Mouse (Mus musculus) embryonic fibroblast, embryonic 13.5 days (primary cell): ENCODE results near the gene Fancc. TPM values are rescaled to one million over a fixed set of nuclear protein-coding genes. Genes with fewer than 3 reads are reported as not detected.

ENCODE experiments used
- H3K27ac ChIP-seq: 2 replicates; pipeline ENCODE4 v1.5.1; 2012; ENCODE audit warnings: low read length, control low read depth, inconsistent platforms; ENCODE audit not compliant: insufficient read depth
- H3K4me1 ChIP-seq: 2 replicates; pipeline ENCODE4 v1.6.1; 2011; ENCODE audit warnings: low read length; ENCODE audit not compliant: control insufficient read depth, insufficient read depth
- H3K4me3 ChIP-seq: 2 replicates; pipeline ENCODE4 v1.5.1; 2011; ENCODE audit warnings: mild to moderate bottlenecking, control low read depth, low read length; ENCODE audit not compliant: insufficient read depth
- CTCF ChIP-seq: IDR thresholded peaks from 2 replicates; pipeline ENCODE4 v1.5.1; 2011; ENCODE audit warnings: mild to moderate bottlenecking, control low read depth, low read length, moderate library complexity, borderline replicate concordance; ENCODE audit not compliant: insufficient read depth
- POLR2A ChIP-seq: IDR thresholded peaks from 2 replicates; pipeline ENCODE4 v1.6.1; 2011; ENCODE audit warnings: low read depth, mild to moderate bottlenecking, control low read depth, low read length, moderate library complexity
- polyA plus RNA-seq: library from polyadenylated mRNA; stranded (reverse); fragments of >200 nt; gene quantifications from 2 replicates; pipeline ENCODE4 v1.2.4, GENCODE M21; 2011; ENCODE audit warnings: low read depth; ENCODE audit not compliant: missing spikeins, insufficient read length

The Fancc gene
- polyA plus RNA-seq, 1 experiment: 9.3 TPM

DNA sequence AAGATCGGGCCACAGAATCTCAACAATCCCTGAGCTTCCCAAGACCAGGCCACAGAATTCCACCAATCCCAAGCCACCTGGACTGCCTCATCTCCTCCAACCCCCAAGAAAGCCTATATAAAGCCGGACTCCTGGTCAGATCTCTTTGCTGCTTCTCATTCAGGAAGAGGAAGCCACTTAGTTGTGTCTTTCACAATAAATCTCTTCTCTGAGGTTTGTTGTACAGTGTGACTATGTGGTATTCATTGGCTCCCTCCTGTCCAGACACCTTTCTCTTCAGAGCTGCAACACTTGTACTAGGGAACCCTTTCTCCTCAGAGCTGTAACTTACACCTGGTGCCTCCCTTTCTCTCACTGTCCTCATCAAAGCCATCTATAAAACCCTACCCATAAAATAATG, 92.4 kb downstream of the Fancc start:
- Histone ChIP-seq H3K4me3 (no peak overlapping the region), H3K27ac (no peak overlapping the region), H3K4me1 (no peaks in the 10 kb centered on the region)
- TF ChIP-seq POLR2A (no peak), CTCF (no peak)

DNA sequence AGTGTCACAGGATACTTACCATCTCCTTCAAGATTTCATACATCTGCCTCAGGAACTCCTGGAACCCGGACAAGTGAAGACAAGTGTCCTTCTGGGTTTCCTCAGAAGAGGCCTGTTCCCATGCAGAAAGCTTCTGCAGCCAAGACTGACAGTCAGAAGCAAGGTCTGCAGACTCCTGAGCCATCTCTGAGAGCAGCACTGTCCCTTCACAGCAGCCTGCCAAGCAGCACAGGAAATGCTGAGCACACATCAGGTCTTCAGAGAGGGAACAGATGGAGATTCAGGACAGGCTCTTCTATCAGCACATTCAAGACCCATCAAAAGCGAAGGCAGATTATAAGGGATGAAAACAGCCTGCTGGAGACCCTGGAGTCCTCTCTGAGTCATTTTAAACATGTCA, 94.3 kb downstream of the Fancc start:
- TF ChIP-seq POLR2A (no peak), CTCF (no peak)
- H3K27ac ChIP-seq: no peak overlapping the region
- H3K4me3 ChIP-seq: no peak overlapping the region
- H3K4me1 ChIP-seq: no peaks in the 10 kb centered on the region

DNA sequence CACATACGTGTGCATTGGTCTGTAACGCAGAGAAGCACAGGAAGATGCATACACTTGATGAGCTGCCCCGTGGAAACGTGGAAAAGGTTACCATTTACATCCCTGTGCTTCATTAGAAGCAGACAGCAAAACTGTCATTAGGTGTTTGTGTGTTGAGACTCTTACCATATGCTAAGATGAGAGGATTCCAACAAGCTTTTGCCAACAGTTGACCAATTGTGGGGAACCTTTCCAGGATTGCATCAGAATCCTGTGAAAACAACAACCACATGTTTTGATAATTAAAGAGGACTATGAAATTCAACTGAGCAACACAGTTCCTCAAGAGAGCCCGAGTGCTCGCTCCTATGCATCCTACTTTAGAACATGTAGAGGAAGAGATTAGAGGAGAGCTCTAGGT, 97.0 kb downstream of the Fancc start:
- Histone ChIP-seq H3K27ac (no peak overlapping the region), H3K4me3 (no peak overlapping the region), H3K4me1 (peaks cover 2% of the 10 kb centered on the region; the same call in 1 of the 2 replicates)
- TF ChIP-seq POLR2A (no peak), CTCF (no peak)

DNA sequence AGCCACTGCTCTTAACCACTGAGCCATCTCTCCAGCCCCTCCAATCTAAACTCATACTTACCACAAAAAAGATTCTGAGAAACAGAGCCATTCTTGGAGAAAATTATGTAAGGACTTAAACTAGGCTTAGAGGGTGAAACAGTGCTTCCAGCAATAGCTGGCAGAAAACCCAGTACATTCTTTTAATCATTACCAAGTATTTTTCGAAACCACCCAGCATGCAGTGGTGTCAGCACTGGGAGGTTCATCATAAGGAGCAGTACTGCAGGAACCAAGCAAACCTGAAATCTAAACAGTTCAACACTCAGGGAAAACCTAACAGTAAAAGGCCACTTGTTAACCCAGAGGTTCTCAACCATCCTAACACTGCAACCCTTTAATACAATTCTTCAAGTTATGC, 99.7 kb downstream of the Fancc start:
- H3K4me3 ChIP-seq: no peak overlapping the region
- peaks cover 2% of the 10 kb centered on the region; the same call in 1 of the 2 replicates for H3K4me1 ChIP-seq
- no peak for TF ChIP-seq POLR2A
- no peak for TF ChIP-seq CTCF
- no peak overlapping the region for H3K27ac ChIP-seq

DNA sequence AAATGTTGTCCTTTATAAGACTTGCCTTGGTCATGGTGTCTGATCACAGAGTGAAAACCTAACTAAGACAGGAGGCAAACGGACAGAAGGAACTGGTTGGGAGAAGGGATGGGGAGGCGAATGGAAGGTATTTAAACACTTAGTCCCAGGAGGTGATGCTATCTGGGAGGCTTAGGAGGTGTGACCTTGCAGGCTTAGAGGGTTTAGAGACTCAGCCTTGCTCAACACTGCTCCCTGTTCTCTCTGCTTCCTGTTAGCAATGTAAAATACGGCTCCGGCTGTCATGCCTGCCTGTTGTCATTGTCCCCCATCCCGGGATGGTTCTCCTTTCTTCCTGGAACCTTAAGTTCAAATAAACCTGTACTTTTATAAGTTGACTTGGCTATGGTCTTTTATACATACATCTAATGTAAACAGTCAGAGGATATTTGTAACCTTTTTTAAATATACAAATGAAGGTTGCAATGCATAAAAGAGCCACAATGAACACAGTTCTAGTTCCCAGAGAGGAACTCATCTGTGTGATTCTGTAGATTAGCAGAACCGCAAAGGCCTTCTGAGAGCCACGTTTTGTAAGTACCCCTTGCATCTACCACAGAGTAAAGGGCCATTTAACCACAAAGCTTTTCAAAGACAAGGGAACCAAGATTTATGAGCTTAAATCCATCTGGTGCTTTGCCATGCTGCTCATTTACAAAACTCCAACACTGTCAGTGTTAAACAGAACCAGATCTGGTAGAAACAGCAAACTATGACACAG, 102.6 kb downstream of the Fancc start:
- Histone ChIP-seq H3K4me1 (peaks cover 2% of the 10 kb centered on the region; the same call in 1 of the 2 replicates), H3K4me3 (no peak overlapping the region), H3K27ac (no peak overlapping the region)
- TF ChIP-seq POLR2A (no peak), CTCF (no peak)

DNA sequence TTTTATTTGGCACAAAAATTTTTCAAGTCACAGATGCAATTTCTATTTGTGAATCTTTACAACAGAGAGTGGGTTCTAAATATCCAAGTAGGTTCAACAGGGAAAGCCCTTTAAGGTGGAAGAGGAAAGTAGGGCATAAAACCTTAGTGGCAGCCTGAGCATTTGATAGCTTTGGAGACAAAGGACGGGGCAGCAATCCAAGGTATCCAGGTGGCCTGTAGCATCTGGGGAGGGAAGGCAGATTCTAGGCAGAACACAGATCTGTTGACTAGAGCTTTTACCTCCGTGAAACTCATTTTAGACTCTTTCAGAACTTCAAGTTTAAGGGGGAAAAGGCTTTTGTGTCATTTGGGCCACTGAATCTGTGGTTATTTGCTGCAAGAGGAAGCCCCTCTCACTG, 111.8 kb downstream of the Fancc start:
- H3K4me1 ChIP-seq: no peaks in the 10 kb centered on the region
- no peak for TF ChIP-seq CTCF
- no peak for TF ChIP-seq POLR2A
- H3K4me3 ChIP-seq: no peak overlapping the region
- no peak overlapping the region for H3K27ac ChIP-seq

DNA sequence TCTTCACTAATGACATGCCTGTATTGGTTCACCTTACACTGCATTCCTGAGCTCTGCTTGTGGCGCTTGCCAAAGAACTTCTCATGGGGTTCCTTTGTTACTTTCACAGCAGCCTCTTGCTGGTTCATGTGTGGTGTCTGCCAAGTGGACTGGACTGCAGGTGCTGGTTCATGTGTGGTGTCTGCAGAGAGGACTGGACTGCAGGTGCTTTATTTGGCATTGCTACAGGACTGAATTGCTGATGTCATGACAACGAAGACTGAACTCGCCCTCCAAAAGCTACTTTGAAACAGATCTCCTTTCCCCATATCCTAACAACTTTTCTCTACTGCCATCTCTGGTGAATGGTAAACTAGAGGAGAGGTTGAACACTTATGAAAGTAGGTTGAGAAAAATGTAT, 112.3 kb downstream of the Fancc start:
- Histone ChIP-seq H3K4me1 (no peaks in the 10 kb centered on the region), H3K27ac (no peak overlapping the region), H3K4me3 (no peak overlapping the region)
- TF ChIP-seq POLR2A (no peak), CTCF (no peak)

DNA sequence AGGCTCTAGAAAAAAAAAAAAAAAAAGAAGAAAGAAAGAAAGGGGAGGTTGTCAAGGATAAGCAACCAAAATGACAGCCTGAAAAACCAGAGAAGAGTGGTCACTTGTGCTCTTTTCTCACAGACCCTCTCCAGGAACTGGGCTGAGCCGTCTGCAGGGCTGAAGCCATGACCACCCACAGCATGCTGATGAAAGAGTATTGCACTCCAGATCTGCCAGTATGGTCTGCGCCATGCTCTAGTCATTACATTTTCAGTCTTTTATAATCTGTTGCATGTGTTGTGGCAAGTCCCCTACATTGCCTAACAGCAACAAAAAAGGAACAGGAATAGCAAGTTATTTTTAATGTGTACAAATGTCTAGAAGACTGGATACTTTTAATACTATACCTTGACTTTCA, 114.9 kb downstream of the Fancc start:
- Histone ChIP-seq H3K4me1 (no peaks in the 10 kb centered on the region), H3K27ac (no peak overlapping the region), H3K4me3 (no peak overlapping the region)
- TF ChIP-seq CTCF: no peak
- TF ChIP-seq POLR2A: no peak

DNA sequence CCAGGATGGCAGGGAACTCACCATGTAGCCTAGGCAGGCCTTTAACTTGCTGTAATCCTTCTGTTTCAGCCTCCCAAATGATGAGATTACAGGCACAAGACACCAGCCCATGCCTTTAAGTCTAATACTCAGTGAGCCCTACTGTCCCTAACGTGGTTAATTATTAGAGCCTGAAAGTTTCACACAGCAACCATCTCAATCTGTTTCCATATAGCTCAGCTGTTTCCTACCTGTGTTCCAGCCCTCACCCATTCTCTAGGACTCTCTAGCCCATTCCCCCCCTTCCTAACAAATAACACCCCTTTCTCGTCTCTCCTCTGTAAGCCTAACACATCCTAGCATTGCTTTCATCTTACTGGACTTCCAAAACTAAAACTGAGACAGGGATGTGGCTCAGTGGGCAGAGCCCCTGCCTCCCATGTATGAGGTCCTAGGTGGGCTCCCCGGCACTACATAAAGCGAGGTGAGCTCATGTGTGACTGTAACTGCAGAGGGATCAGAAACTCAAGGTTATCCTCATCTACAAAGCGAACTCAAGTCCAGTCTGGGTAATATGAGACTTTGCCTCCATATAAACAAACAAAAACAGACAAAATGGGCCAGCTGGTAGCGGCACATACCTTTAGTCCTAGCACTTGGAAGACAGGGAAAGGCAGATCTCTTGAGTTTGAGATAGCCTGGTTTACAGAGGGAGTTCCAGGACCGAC, 123.5 kb downstream of the Fancc start:
- TF ChIP-seq POLR2A: no peak
- TF ChIP-seq CTCF: no peak

DNA sequence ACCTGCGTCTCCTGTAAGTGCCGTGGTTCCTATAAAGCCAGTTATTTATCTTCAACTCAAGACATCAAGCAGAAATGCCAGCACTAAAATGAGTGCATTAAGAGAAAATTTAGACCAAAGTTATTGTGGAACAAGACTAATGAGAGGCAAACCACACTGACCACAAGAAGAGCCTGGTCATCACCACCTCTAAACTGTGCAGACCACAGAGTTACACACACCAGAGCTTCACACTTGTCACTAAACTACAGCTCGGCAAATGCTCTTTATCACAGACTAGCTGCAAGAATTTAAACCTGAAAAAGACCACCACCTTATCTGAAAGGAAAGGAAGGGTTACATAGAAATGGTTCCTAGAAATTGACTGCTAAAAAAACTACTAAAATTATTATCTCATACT, 135.3 kb downstream of the Fancc start:
- TF ChIP-seq POLR2A (no peak), CTCF (no peak)
- Histone ChIP-seq H3K4me1 (no peaks in the 10 kb centered on the region), H3K4me3 (no peak overlapping the region), H3K27ac (no peak overlapping the region)

More for the DNA sequence above, 123.5 kb downstream of the Fancc start:
- Histone ChIP-seq H3K4me1 (no peaks in the 10 kb centered on the region), H3K27ac (no peak overlapping the region), H3K4me3 (no peak overlapping the region)
